Mouse (Mus musculus): ENCODE results near the gene Caln1.
"Not testable (repeated sequence)": the region's sequence is repeated elsewhere in the genome, so short reads cannot be mapped to it uniquely, and the experiment has no call there.

Gene Caln1

DNA sequence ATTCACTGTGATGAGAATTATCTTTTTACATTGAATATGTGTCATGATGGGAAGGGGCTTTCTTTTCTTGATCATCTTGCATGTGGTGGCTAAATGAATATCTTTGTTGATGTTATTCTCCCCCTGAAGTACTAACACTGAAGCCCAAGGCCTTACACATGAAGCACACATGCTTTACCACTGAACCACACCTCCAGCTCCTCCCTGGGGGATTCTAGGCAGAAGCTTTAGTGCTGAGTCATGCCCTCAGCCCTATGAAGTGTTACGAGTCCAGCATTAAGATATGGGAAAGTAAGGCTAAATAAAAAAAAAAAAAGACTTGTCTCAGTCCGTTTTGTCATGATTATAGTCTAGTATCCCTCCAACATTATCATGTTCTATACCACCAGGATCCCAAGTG, 272.6 kb downstream of the Caln1 start:
- Histone ChIP-seq H3K27me3 (ENCODE audit: insufficient read depth, low read length) (no peaks in the 10 kb centered on the region), H3K9me3 (ENCODE audit: low read length) (no peaks in the 10 kb centered on the region), H3K36me3 (ENCODE audit: insufficient read depth, low read length) (no peaks in the 10 kb centered on the region), H3K4me3 (replicated peaks; ENCODE audit: low read length) (no peak overlapping the region), H3K4me1 (replicated peaks; ENCODE audit: low read depth, low read length) (no peaks in the 10 kb centered on the region)
- no peak for TF ChIP-seq NANOG (IDR thresholded peaks at IDR 0.05; ENCODE audit: borderline replicate concordance, low read length)
- TF ChIP-seq POU5F1 (IDR thresholded peaks at IDR 0.05; ENCODE audit: borderline replicate concordance, low read length), result no peak
- no peak for TF ChIP-seq CTCF (conservative IDR thresholded peaks at IDR 0.05; ENCODE audit: low read length)

DNA sequence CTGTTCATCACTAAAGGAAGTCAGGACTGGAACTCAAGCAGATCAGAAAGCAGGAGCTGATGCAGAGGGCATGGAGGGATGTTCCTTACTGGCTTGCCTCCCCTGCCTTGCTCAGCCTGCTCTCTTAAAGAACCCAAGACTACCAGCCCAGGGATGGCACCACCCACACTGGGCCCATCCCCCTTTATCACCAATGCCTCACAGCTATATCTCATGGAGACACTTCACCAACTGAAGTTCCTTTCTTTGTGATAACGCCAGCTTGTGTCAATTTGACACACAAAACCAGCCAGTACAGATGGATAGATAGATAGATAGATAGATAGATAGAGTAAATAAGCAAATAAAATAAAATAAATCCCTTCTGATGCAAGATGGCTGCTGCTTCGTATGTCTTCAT, 276.9 kb downstream of the Caln1 start:
- H3K4me1 ChIP-seq (replicated peaks; ENCODE audit: low read depth, low read length); H3K4me3 ChIP-seq (replicated peaks; ENCODE audit: low read length); H3K36me3 ChIP-seq (ENCODE audit: insufficient read depth, low read length); H3K9me3 ChIP-seq (ENCODE audit: low read length); H3K27me3 ChIP-seq (ENCODE audit: insufficient read depth, low read length): not testable (repeated sequence)

DNA sequence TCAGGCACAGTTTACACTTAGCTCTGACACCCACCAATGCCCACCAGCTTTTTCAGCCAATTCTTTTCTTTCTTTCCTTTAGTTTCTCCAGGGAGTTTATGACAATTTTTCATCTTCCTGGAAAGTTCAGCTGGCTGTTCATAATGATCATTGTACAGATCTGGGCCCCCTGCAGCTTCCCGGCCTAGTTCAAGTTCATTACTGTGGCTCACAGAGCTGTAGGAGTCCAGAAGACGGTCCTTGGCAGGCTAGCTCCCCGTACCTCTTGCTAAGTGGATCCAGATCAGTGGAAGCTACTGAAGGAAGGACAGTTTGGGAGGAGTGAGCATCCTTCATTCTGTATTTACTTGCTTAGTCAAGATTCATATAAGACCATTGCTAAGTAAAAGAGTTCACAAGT, 288.9 kb downstream of the Caln1 start:
- H3K4me1 ChIP-seq (replicated peaks; ENCODE audit: low read depth, low read length), result no peaks in the 10 kb centered on the region
- TF ChIP-seq CTCF (conservative IDR thresholded peaks at IDR 0.05; ENCODE audit: low read length) (no peak), POU5F1 (IDR thresholded peaks at IDR 0.05; ENCODE audit: borderline replicate concordance, low read length) (no peak), NANOG (IDR thresholded peaks at IDR 0.05; ENCODE audit: borderline replicate concordance, low read length) (no peak)
- no peaks in the 10 kb centered on the region for H3K27me3 ChIP-seq (ENCODE audit: insufficient read depth, low read length)
- H3K9me3 ChIP-seq (ENCODE audit: low read length), result no peaks in the 10 kb centered on the region
- H3K4me3 ChIP-seq (replicated peaks; ENCODE audit: low read length), result no peak overlapping the region
- H3K36me3 ChIP-seq (ENCODE audit: insufficient read depth, low read length), result no peaks in the 10 kb centered on the region

DNA sequence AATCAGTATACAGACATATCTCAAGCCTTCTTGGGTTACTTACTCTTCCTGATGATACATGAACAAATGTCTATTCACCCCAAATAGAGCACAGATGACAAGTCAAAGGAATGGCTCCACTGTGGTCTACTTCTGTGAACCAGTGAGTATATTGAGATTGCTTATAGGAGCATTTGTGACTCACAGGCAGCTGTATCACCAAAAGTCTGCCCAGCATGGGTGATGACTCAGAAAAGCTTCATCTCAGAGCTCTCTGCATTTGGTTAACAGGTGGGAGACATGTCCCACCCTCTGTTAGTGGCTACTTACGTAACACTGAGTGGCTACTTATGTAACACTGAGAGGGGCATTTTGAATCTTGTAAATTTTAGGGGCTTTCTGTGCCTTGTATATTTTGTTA, 296.8 kb downstream of the Caln1 start:
- H3K36me3 ChIP-seq (ENCODE audit: insufficient read depth, low read length), result no peaks in the 10 kb centered on the region
- H3K4me3 ChIP-seq (replicated peaks; ENCODE audit: low read length), result no peak overlapping the region
- H3K9me3 ChIP-seq (ENCODE audit: low read length), result no peaks in the 10 kb centered on the region
- no peaks in the 10 kb centered on the region for H3K27me3 ChIP-seq (ENCODE audit: insufficient read depth, low read length)
- H3K4me1 ChIP-seq (replicated peaks; ENCODE audit: low read depth, low read length), result no peaks in the 10 kb centered on the region
- TF ChIP-seq POU5F1 (IDR thresholded peaks at IDR 0.05; ENCODE audit: borderline replicate concordance, low read length) (no peak), CTCF (conservative IDR thresholded peaks at IDR 0.05; ENCODE audit: low read length) (no peak), NANOG (IDR thresholded peaks at IDR 0.05; ENCODE audit: borderline replicate concordance, low read length) (no peak)

DNA sequence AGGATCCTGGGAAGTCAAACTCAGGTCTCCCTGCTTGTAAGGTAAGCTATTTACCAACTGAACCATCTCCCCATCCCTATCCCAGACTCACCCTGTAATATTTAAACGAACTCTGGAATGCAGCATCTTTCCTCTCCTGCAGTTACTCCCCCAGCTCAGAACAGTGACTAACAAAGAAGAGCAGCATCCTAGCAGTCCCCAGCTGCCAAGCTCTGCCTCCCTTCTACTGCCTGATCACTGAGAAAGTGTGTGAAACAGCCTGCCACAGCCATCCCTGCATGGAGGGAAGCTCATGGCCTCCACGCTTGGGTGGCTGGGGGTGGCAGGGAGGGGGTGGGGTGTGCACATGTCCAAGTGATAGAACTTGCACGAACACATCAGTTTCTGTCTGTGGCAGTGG, 303.3 kb downstream of the Caln1 start:
- Histone ChIP-seq H3K36me3 (ENCODE audit: insufficient read depth, low read length) (no peaks in the 10 kb centered on the region), H3K4me3 (replicated peaks; ENCODE audit: low read length) (no peak overlapping the region), H3K4me1 (replicated peaks; ENCODE audit: low read depth, low read length) (no peaks in the 10 kb centered on the region), H3K27me3 (ENCODE audit: insufficient read depth, low read length) (no peaks in the 10 kb centered on the region), H3K9me3 (ENCODE audit: low read length) (peaks cover 5% of the 10 kb centered on the region; the same call in 1 of the 2 replicates)
- no peak for TF ChIP-seq NANOG (IDR thresholded peaks at IDR 0.05; ENCODE audit: borderline replicate concordance, low read length)
- no peak for TF ChIP-seq POU5F1 (IDR thresholded peaks at IDR 0.05; ENCODE audit: borderline replicate concordance, low read length)

DNA sequence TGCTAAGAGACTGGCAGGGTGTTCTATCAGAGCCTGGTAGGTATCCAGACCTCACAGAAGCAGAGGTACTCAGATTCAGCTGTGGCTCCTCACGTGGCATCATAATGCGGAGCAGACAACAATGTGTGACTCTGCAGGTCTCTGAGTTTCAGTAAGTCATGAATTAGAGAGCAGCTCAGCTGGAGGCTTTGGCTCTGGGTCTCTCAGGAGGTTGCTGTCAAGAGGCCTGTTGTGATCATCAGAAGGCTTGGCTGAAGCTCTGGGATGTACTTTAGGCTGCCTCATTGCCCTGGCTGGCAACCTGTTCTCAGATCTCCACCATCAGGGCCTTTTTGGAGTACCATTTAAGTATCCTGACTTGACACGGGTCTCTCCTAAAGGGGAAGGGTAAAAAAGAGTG, 303.8 kb downstream of the Caln1 start:
- TF ChIP-seq NANOG (IDR thresholded peaks at IDR 0.05; ENCODE audit: borderline replicate concordance, low read length) (no peak), CTCF (conservative IDR thresholded peaks at IDR 0.05; ENCODE audit: low read length) (no peak)
- H3K4me3 ChIP-seq (replicated peaks; ENCODE audit: low read length), result no peak overlapping the region
- no peaks in the 10 kb centered on the region for H3K36me3 ChIP-seq (ENCODE audit: insufficient read depth, low read length)
- no peaks in the 10 kb centered on the region for H3K4me1 ChIP-seq (replicated peaks; ENCODE audit: low read depth, low read length)
- H3K27me3 ChIP-seq (ENCODE audit: insufficient read depth, low read length), result no peaks in the 10 kb centered on the region
- peaks cover 5% of the 10 kb centered on the region; the same call in 1 of the 2 replicates for H3K9me3 ChIP-seq (ENCODE audit: low read length)

DNA sequence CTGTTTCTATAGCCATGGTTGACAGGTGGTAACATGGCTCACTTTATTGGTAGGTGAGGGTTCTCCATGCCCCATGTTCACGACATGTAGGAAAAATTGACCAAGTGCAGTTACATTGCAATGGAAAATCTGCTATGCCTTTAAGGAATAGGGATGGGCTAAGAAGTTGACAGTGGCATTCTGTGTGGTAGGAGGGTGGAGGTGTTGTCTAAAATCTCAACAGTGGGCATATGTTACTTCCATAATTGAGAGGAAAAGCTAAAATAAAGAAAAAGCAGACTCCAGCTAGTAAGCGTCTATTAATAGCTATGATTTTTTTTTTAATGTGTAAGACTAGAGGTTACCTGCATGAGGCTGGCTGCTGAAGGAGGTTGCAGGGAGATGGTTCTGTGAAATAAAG, 308.6 kb downstream of the Caln1 start:
- H3K9me3 ChIP-seq (ENCODE audit: low read length), result peaks cover 5% of the 10 kb centered on the region; the same call in 1 of the 2 replicates
- no peaks in the 10 kb centered on the region for H3K27me3 ChIP-seq (ENCODE audit: insufficient read depth, low read length)
- no peaks in the 10 kb centered on the region for H3K4me1 ChIP-seq (replicated peaks; ENCODE audit: low read depth, low read length)
- no peaks in the 10 kb centered on the region for H3K36me3 ChIP-seq (ENCODE audit: insufficient read depth, low read length)
- TF ChIP-seq POU5F1 (IDR thresholded peaks at IDR 0.05; ENCODE audit: borderline replicate concordance, low read length), result no peak
- TF ChIP-seq NANOG (IDR thresholded peaks at IDR 0.05; ENCODE audit: borderline replicate concordance, low read length), result no peak
- no peak for TF ChIP-seq CTCF (conservative IDR thresholded peaks at IDR 0.05; ENCODE audit: low read length)
- H3K4me3 ChIP-seq (replicated peaks; ENCODE audit: low read length), result no peak overlapping the region

DNA sequence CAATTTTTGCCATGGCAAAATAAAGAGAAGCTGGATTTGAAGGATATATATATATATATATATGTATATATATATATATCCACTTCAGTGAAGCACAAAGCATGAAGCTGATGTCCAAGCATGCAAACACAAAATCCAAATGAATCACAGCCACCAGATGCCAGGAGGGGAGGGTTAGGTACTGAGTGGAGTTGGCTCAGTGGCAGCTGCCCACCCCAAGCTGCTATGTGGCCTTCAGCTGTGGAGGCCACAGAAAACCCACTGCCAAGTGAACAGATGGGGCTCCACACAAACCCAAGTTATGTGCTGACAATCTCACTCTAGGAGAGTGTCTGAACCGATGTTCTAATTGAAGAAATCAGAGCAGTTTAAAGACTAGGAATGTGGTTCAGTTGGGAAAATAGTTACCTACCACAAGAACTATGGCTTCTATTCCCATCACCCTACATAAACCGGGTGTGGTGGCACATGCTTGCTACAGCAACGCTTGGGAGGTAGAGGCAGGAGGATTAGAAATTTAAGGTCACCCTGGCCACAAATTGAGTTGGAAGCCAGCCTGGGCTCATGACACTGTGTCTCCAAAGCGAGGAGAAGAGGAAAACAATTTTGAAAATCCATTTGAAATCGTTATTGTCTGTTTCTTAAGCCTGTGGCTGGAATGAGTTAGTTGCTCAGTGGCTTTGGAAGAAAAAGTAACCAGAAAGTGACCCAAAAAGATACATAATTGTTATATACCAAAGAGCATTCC, 316.8 kb downstream of the Caln1 start:
- no peaks in the 10 kb centered on the region for H3K9me3 ChIP-seq (ENCODE audit: low read length)

More for the DNA sequence above, 316.8 kb downstream of the Caln1 start:
- Histone ChIP-seq H3K4me1 (replicated peaks; ENCODE audit: low read depth, low read length) (0 out of 2 replicates have a peak, but pooled peaks cover 3% of the 10 kb centered on the region), H3K36me3 (ENCODE audit: insufficient read depth, low read length) (no peaks in the 10 kb centered on the region), H3K27me3 (ENCODE audit: insufficient read depth, low read length) (no peaks in the 10 kb centered on the region), H3K4me3 (replicated peaks; ENCODE audit: low read length) (no peak overlapping the region)
- TF ChIP-seq NANOG (IDR thresholded peaks at IDR 0.05; ENCODE audit: borderline replicate concordance, low read length) (no peak), CTCF (conservative IDR thresholded peaks at IDR 0.05; ENCODE audit: low read length) (no peak), POU5F1 (IDR thresholded peaks at IDR 0.05; ENCODE audit: borderline replicate concordance, low read length) (no peak)

Measured in E14TG2a.4 (cell line).